Mouse (Mus musculus): ENCODE results near the gene Uba2. TPM values are rescaled to one million over a fixed set of nuclear protein-coding genes. Genes with fewer than 3 reads are reported as not detected.
"Not testable (repeated sequence)": the region's sequence is repeated elsewhere in the genome, so short reads cannot be mapped to it uniquely, and the experiment has no call there.

Uba2 gene
- total RNA-seq, 1 experiment from 2014 or later, result 107 TPM

DNA sequence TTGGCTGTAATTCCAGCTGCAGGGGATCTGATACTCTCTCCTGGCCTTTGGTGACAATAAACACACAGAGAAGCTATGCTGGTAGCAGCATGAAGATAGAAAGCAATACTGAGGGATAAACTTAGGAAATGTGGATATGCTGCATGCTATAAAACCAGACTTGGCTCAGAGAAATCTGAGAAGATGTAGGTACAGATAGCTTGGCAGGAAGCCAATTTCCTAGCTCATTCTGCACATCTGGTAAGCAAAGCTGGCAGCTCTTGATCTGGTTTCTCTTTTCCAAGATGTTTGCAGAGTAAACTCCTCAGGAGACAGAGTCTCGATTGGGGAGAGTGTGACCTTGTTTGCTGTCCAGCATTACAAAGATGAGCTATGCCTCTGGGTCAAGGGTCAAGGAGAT, 48.8 kb downstream of the Uba2 start:
- not testable (repeated sequence) for ATAC-seq (replicated peaks; ENCODE audit: insufficient number of reproducible peaks, low FRiP score, low TSS enrichment, poor library complexity, severe bottlenecking)

DNA sequence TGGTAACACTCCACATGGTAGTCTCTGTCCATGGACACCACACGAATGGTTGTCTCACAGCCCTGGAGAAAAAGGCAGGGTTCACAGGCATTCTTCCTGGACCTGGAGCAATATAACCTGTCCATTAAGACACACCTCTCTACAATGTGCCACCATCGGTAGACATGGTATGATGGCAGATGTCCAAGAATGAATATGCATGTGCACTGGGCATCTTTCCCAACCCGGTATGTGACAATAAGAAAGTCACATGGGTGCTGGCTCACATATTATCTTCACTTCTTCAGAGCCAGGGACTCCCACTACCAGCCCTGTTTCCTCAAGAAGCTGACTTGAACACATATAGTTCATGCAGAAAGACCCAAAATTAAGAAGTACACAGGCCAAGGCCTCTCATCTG, 52.8 kb downstream of the Uba2 start:
- ATAC-seq (replicated peaks; ENCODE audit: insufficient number of reproducible peaks, low FRiP score, low TSS enrichment, poor library complexity, severe bottlenecking), result no peak

DNA sequence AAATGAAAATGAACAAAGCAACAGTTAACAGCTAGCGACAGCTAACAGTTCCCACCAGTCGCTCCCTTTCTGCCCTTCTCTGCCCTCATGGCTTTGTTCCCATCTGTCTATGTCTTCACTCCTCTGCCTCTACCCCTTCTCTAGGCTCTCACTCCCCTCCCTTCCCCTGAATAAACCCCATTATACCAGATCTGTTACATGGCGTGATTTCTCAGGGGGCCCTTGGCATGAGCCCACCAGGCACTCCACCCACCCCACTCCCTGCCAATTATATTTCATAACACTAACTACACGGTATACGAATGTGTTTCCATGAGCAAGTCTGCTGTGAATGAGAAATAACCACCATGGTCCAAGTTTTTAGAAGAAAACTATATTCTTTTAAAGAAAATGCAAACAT, 60.2 kb downstream of the Uba2 start:
- no peak for ATAC-seq (replicated peaks; ENCODE audit: insufficient number of reproducible peaks, low FRiP score, low TSS enrichment, poor library complexity, severe bottlenecking)

DNA sequence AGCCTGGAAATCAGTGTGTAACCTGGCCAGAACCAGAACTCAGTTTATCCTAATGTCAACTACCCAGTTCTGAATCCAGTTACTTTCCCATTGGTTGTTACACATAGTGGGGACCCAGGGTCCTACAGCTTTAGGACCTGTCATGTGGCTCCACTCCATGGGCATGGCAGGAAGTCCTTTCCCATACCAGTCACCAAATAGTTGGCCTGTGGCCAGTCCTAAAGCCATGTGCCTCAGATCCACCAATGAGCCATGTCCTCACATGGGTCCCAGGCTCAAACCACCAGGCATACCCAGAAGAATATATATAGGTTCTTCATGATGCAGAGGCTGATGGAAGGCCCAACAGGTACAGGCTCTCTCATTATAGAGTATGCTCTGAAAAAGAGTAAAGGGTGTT, 68.1 kb downstream of the Uba2 start:
- no peak for ATAC-seq (replicated peaks; ENCODE audit: insufficient number of reproducible peaks, low FRiP score, low TSS enrichment, poor library complexity, severe bottlenecking)

DNA sequence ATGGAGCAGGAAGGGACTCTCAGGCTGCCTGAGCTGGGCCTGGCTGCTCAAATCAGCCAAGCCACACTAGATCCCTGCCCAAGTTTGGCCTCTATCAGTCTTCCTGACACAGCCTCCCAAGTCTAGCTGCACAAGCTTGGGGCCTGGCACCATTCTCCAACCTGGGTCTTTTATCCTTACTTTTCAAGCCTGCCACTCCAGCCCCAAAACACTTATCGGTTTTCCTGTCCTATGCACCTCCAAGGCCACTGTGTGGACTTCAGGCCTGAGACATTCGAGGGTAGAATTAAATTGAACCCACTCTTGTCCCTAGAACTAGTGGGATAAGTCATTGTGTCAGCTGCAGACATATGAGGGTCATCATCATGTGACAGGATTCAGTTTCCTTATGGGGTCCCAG, 69.4 kb downstream of the Uba2 start:
- ATAC-seq (replicated peaks; ENCODE audit: insufficient number of reproducible peaks, low FRiP score, low TSS enrichment, poor library complexity, severe bottlenecking), result no peak

DNA sequence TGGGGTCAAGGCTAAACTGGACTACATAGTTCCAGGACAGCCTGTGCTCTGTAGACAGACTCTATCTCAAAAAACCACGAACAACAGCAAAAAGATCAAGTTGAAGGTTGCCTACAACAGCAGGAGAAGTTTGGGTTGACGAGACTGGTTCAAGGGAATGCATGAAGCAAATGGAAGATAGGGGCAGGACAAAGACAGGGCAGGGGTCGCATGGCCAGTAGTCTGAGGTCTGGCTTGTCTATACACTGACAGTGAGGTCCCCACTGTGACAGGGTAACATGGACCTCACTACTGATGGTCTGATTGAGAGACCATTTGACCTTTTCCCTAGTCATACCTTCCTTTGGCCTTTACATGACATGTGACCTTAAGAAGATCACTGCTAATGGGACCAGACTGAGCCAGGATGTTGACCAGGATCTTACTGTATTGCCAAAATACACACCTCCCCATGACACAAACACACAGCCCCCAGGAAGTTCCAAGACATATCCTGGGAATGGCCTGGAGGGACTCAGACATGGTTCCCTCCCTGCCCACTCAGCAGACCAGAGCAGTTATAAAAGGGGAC, 74.4 kb downstream of the Uba2 start, which contains the start of gene Scgb1b30:
Scgb1b30 (plus strand) TSS at position 521 of the 571 bp plus-strand sequence.
- no peak for ATAC-seq (replicated peaks; ENCODE audit: insufficient number of reproducible peaks, low FRiP score, low TSS enrichment, poor library complexity, severe bottlenecking)

Other genes with a start within 250 kb of the Uba2 start
- not detected in 3 replicates for gene Scgb2b26, start 224.6 kb downstream of the Uba2 start, total RNA-seq (2017)
- not detected in 3 replicates for gene Scgb2b27, start 155.7 kb downstream of the Uba2 start, total RNA-seq (2017)
- gene Scgb1b27, start 148.1 kb downstream of the Uba2 start, total RNA-seq (2017), result not detected in 3 replicates
- not detected in 3 replicates for gene Scgb1b30, start 74.2 kb downstream of the Uba2 start, total RNA-seq (2017)
- not detected in 3 replicates for gene Wtip, start 36.3 kb downstream of the Uba2 start, total RNA-seq (2017)
- 22.9 to 36.0 TPM (median 31.0 TPM) in 3 replicates for gene Pdcd2l, start 27.1 kb upstream of the Uba2 start, total RNA-seq (2017)
- 219 to 290 TPM (median 277 TPM) in 3 replicates for gene Gpi1, start 60.7 kb upstream of the Uba2 start, total RNA-seq (2017)
- not detected in 3 replicates for gene Gm6096, start 81.4 kb upstream of the Uba2 start, total RNA-seq (2017)
- 28.1 to 42.2 TPM (median 28.8 TPM) in 3 replicates for gene 4931406P16Rik, start 144.0 kb upstream of the Uba2 start, total RNA-seq (2017)
- 94.4 to 159 TPM (median 97.2 TPM) in 3 replicates for gene Lsm14a, start 223.7 kb upstream of the Uba2 start, total RNA-seq (2017)